Mouse (Mus musculus) small intestine, adult 2 months (tissue): ENCODE measurements around the gene Atp8b4. TPM values are rescaled to one million over a fixed set of nuclear protein-coding genes. Genes with fewer than 3 reads are reported as not detected.

Experiments
- H3K27ac ChIP-seq: fragments of 200-500 bp; 2 replicates; pipeline ENCODE4 v1.5.1; 2012; ENCODE audit warnings: low read depth, low read length, control low read depth, inconsistent platforms; ENCODE audit not compliant: insufficient read depth
- H3K27me3 ChIP-seq: fragments of 200-500 bp; 2 replicates; pipeline ENCODE4 v1.6.1; 2012; ENCODE audit warnings: mild to moderate bottlenecking, moderate library complexity, low read length, inconsistent platforms; ENCODE audit not compliant: control insufficient read depth, insufficient read depth
- H3K36me3 ChIP-seq: fragments of 200-500 bp; 2 replicates; pipeline ENCODE4 v1.6.1; 2012; ENCODE audit warnings: mild to moderate bottlenecking, low read length, control low read depth, inconsistent platforms; ENCODE audit not compliant: control insufficient read depth, insufficient read depth
- H3K4me1 ChIP-seq: fragments of 200-500 bp; 2 replicates; pipeline ENCODE4 v1.6.1; 2012; ENCODE audit warnings: low read length, inconsistent platforms, mixed read lengths; ENCODE audit not compliant: control insufficient read depth, insufficient read depth, insufficient read length
- H3K4me3 ChIP-seq: fragments of 200-500 bp; 2 replicates; pipeline ENCODE4 v1.5.1; 2012; ENCODE audit warnings: low read depth, mild to moderate bottlenecking, control low read depth, inconsistent platforms, low read length, moderate library complexity
- CTCF ChIP-seq: fragments of 200-500 bp; IDR thresholded peaks from 2 replicates; pipeline ENCODE4 v1.5.1; 2012; ENCODE audit warnings: low read depth, mild to moderate bottlenecking, control low read depth, inconsistent platforms, low read length, moderate library complexity, mixed read lengths; ENCODE audit not compliant: insufficient replicate concordance, insufficient read length; ENCODE audit errors: extremely low read depth
- POLR2A ChIP-seq: fragments of 200-500 bp; IDR thresholded peaks from 2 replicates; pipeline ENCODE4 v1.6.1; 2012; ENCODE audit warnings: low read depth, mild to moderate bottlenecking, control low read depth, inconsistent platforms, low read length, moderate library complexity
- WGBS: fragments of 180-500 bp; shearing (Covaris S2); methylation state at CpG from one replicate; pipeline ENCODE4 v1.1.7; 2018; 5-methylcytosine and 5-hydroxymethylcytosine counted together
- polyA plus RNA-seq: library from polyadenylated mRNA; depleted of rRNA; stranded (reverse); fragments of >200 nt; gene quantifications from 2 replicates; pipeline ENCODE4 v1.2.3, GENCODE M21; 2012; rRNA removed

Atp8b4 gene
- 0.04 and 0.09 TPM in 2 replicates for polyA plus RNA-seq

DNA sequence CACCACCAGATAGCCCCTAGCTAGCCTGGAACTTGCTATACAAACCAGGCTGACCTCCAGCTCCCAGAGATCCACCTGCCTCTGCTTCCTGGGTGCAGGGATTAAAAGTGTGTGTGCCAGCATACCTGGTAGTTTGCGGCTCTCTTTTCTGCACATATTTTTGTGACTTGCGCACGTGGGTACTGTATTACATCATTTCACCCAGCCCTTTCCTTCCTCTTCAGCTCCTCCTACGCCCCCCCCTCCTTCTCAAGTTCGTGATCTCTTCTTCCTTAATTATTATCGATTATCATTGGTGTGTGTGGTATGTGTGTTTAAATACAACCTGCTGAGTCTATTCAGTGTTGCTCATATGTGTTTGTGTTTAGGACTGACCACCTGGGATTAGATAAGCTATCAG, at the start of gene Atp8b4:
Atp8b4 (minus strand) TSS at position 154 of the 400 bp plus-strand sequence.
- no peak within 1 kb of the TSS for H3K27ac ChIP-seq
- 72% methylated on average over 6 of the region's 6 CpGs for WGBS
- no peaks in the 10 kb centered on the region for H3K4me1 ChIP-seq

DNA sequence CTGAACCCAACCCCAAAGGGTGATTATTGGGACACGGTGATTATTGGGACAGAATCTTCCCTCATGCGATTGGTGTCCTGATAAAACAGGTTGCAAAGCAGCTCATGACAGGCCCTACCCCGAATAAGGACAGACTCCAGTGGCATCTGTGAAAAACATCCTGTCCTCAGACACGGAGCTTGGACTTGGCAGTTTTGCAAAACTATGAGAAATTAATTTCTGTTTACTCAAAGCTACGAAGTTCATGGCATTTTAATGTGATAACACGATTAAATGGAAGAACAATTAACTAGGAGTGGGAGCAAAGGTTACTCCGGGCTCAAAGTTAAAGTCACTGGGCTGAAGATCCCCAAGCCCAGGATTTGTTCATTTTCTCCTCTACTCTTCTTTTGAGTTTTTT, 49.2 kb upstream of the Atp8b4 start:
- WGBS: 21% methylated on average over 7 of the region's 7 CpGs
- Histone ChIP-seq H3K4me3 (no peak overlapping the region), H3K27me3 (no peaks in the 10 kb centered on the region), H3K27ac (peak overlapping the region; percentile 68; the same call in 1 of the 2 replicates), H3K4me1 (peaks cover 18% of the 10 kb centered on the region), H3K36me3 (no peaks in the 10 kb centered on the region)
- no peak for TF ChIP-seq POLR2A
- TF ChIP-seq CTCF: no peak

More for the DNA sequence above, at the start of gene Atp8b4:
- H3K36me3 ChIP-seq: no peaks in the 10 kb centered on the region
- H3K27me3 ChIP-seq: no peaks in the 10 kb centered on the region
- no peak for TF ChIP-seq CTCF
- no peak for TF ChIP-seq POLR2A
- H3K4me3 ChIP-seq: peak within 1 kb of the TSS; percentile 39

DNA sequence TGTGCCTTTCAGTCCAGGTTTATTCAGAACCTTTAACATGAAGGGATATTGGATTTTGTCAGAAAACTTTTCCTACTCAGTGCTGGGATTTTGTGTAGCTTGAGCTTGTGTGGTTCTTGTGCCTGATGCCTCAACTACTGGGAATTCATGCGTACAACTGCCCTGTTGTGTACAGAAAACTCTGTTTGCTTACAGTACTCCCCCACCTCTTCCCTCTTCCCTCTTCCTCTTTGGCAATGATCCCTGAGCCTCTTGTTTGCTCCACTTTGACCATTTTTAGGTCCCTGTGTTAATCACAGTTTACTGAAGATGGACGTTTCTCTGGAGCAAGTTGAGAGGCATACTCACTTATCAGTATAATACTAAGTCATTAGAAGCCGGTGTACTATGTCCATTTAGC, 45.9 kb upstream of the Atp8b4 start:
- Histone ChIP-seq H3K27ac (no peak overlapping the region), H3K4me1 (peaks cover 10% of the 10 kb centered on the region; the same call in 1 of the 2 replicates), H3K27me3 (no peaks in the 10 kb centered on the region), H3K36me3 (no peaks in the 10 kb centered on the region), H3K4me3 (no peak overlapping the region)
- WGBS: 37% methylated on average over 3 of the region's 3 CpGs
- TF ChIP-seq CTCF (no peak), POLR2A (no peak)

DNA sequence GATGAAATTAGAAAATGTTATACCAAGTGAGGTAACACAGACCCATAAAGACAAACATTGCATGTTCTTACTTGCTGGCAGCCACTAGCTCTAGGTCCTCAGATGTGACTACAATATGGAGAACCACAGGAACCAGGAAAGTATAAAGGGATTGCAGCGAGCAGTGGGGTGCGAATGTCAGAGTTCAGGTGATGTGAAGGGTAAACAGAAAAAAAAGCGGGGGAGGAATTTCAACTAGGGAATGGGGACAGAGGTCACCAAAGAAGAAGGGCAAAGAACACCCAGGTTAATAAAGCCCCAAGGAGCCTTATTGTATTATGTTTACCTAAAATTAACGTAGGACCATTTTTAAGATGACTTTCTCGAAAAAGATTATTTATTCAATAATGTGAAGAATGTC, 44.8 kb upstream of the Atp8b4 start:
- Histone ChIP-seq H3K36me3 (no peaks in the 10 kb centered on the region), H3K4me3 (no peak overlapping the region), H3K4me1 (peaks cover 5% of the 10 kb centered on the region; the same call in 1 of the 2 replicates), H3K27me3 (no peaks in the 10 kb centered on the region), H3K27ac (no peak overlapping the region)
- WGBS: 30% methylated on average over 5 of the region's 5 CpGs
- TF ChIP-seq POLR2A (no peak), CTCF (no peak)

GRCm38 (mm10) chr2:126542211-126542610, 41.7 kb upstream of the Atp8b4 start:
- WGBS: 82% methylated on average over 5 of the region's 5 CpGs
- no peak overlapping the region for H3K4me3 ChIP-seq
- TF ChIP-seq CTCF: no peak
- TF ChIP-seq POLR2A: no peak
- no peak overlapping the region for H3K27ac ChIP-seq
- no peaks in the 10 kb centered on the region for H3K36me3 ChIP-seq
- H3K27me3 ChIP-seq: no peaks in the 10 kb centered on the region
- H3K4me1 ChIP-seq: no peaks in the 10 kb centered on the region

DNA sequence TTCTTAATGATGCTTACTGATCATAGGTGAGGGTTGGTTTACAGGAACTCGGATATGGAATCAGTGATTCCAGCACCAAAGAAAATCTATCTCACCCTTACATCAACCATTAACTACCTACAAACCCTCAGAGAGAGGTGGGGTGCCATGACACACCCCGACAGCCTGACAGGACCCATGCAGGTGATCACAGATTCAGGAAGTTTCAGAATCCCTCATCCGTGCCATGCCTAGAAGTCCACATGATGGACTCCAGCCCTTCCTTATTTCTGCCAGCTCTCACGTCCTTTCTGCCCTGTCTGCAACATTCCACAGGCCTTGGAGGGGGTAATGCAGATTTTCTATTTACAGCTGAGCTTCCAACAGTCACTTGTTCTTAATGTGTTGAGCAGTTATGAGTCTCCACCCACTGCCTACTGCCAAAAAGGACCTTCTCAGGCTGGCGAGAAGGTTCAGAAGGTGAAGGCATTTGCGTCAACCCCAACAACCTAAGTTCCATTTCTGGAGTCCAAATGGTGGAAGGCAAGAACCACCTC, 40.0 kb upstream of the Atp8b4 start:
- Histone ChIP-seq H3K27ac (no peak overlapping the region), H3K27me3 (no peaks in the 10 kb centered on the region), H3K36me3 (no peaks in the 10 kb centered on the region), H3K4me3 (no peak overlapping the region), H3K4me1 (no peaks in the 10 kb centered on the region)
- 69% methylated on average over 6 of the region's 6 CpGs for WGBS
- TF ChIP-seq CTCF: no peak
- no peak for TF ChIP-seq POLR2A

DNA sequence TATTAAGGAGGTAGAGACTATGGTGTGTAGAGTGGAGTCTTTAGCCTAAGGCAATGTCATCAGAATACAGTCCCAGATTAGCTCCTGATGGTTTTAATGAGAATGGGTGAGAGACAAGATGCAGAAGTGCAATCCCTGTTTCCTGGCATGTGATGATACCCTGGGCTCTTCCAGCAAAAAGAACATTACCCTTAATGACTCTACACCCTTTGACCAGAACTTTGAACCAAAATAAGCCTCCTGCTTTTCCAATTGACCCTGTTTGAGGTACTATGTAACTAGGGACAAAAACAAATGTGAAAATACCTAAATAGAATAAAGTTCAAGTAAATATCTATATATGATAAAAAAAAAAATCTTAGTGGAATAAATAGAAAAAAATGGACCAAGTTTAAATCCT, 37.2 kb upstream of the Atp8b4 start:
- Histone ChIP-seq H3K27ac (no peak overlapping the region), H3K4me1 (no peaks in the 10 kb centered on the region), H3K4me3 (no peak overlapping the region), H3K27me3 (no peaks in the 10 kb centered on the region), H3K36me3 (no peaks in the 10 kb centered on the region)
- TF ChIP-seq CTCF (no peak), POLR2A (no peak)

- Histone ChIP-seq H3K27ac (no peak overlapping the region), H3K36me3 (no peaks in the 10 kb centered on the region), H3K27me3 (no peaks in the 10 kb centered on the region), H3K4me3 (no peak overlapping the region), H3K4me1 (no peaks in the 10 kb centered on the region; the same call in 1 of the 2 replicates)
- WGBS: 85% methylated on average over 3 of the region's 3 CpGs
- no peak for TF ChIP-seq CTCF
- TF ChIP-seq POLR2A: no peak
Observed at GRCm38 (mm10) chr2:126530581-126530980, 30.1 kb upstream of the Atp8b4 start.
